Mouse (Mus musculus) layer of hippocampus, postnatal 10 days (tissue): ENCODE results near the gene Hivep3. TPM values are rescaled to one million over a fixed set of nuclear protein-coding genes. Genes with fewer than 3 reads are reported as not detected.

ENCODE experiments used
- DNase-seq, 2 experiments: peaks; one replicate each; pipeline ENCODE4 v3.0.0; 2021; ENCODE audit warnings: low spot score in 2 of 2
- total RNA-seq, 2 experiments: library from RNA; stranded (reverse); gene quantifications; 2 replicates each; pipeline ENCODE4 v1.2.3; 2021

The Hivep3 gene
- total RNA-seq, 2 experiments from 2014 or later: 50.6 to 55.3 TPM

- no peak for DNase-seq
Observed at GRCm38 (mm10) chr4:120184374-120184991, 450.9 kb downstream of the Hivep3 start.

DNA sequence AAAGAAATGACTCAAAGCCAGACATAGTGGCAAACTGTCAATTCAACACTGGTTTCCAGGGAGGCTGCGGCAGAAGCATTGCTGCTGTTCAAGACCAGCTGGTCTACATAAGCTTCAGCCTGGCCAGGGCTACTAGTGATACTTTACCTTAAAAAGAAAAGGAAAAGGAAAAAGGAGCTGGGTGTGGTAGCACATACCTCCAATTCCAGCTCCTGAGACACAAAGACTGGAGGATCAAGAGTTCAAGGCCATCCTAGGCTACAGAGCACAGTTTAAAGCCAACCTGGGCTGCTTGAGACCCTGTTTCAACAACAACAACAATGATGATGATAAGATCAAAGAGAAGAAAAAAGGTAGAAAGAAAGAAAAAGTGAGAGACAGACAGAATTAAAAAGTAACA lies 452.9 kb downstream of the Hivep3 start:
- DNase-seq: no peak

- peak in 1 of 2 experiments; percentile 32 for DNase-seq
Observed at GRCm38 (mm10) chr4:120186934-120187333, 453.4 kb downstream of the Hivep3 start.

Other genes with a start within 250 kb of the Hivep3 start
- gene Rimkla, start 241.2 kb upstream of the Hivep3 start, total RNA-seq: 10 to 100 TPM; 25.4 to 29.5 TPM
- gene Foxj3, start 196.8 kb upstream of the Hivep3 start, total RNA-seq: 10 to 100 TPM; 62.6 to 63.9 TPM
- gene Frg2f1, start 194.3 kb upstream of the Hivep3 start, total RNA-seq: 10 to 100 TPM; 28.1 to 28.8 TPM
- gene Guca2a, start 96.1 kb upstream of the Hivep3 start, total RNA-seq: not detected
- gene Guca2b, start 74.8 kb upstream of the Hivep3 start, total RNA-seq: not detected